Mouse (Mus musculus) cerebellum, adult 8-10 months (tissue): Measurements from ENCODE around the gene Gm28635.

ENCODE experiments used
- DNase-seq: peaks from one replicate; pipeline ENCODE4 v3.0.0; 2022

The Gm28635 gene

GRCm38 (mm10) chr2:84635611-84636010 lies 42.2 kb downstream of the Gm28635 start:
- DNase-seq = peak; percentile 44

GRCm38 (mm10) chr2:84634934-84635482 lies 42.8 kb downstream of the Gm28635 start:
- no peak for DNase-seq

GRCm38 (mm10) chr2:84634006-84634405 lies 43.8 kb downstream of the Gm28635 start:
- no peak for DNase-seq

- no peak for DNase-seq
Measured at GRCm38 (mm10) chr2:84632999-84633398, 44.8 kb downstream of the Gm28635 start.

GRCm38 (mm10) chr2:84632001-84632400 lies 45.8 kb downstream of the Gm28635 start:
- no peak for DNase-seq

- no peak for DNase-seq
Measured at GRCm38 (mm10) chr2:84627036-84627435, 50.8 kb downstream of the Gm28635 start.

GRCm38 (mm10) chr2:84626366-84626975 lies 51.4 kb downstream of the Gm28635 start:
- DNase-seq = no peak

GRCm38 (mm10) chr2:84624201-84624600 lies 53.6 kb downstream of the Gm28635 start:
- DNase-seq = no peak

- no peak for DNase-seq
Measured at GRCm38 (mm10) chr2:84623428-84624119, 54.3 kb downstream of the Gm28635 start.

- DNase-seq = no peak
Measured at GRCm38 (mm10) chr2:84622668-84623067, 55.2 kb downstream of the Gm28635 start.

- DNase-seq = no peak
Measured at GRCm38 (mm10) chr2:84619646-84620340, 58.0 kb downstream of the Gm28635 start.

- DNase-seq = no peak
Measured at GRCm38 (mm10) chr2:84618914-84619313, 58.9 kb downstream of the Gm28635 start.

GRCm38 (mm10) chr2:84617637-84618515 lies 60.0 kb downstream of the Gm28635 start:
- DNase-seq = peak; percentile 52

- no peak for DNase-seq
Measured at GRCm38 (mm10) chr2:84612764-84613163, 65.1 kb downstream of the Gm28635 start.

GRCm38 (mm10) chr2:84607842-84608241 lies 70.0 kb downstream of the Gm28635 start:
- DNase-seq = no peak

GRCm38 (mm10) chr2:84600977-84601376 lies 76.9 kb downstream of the Gm28635 start:
- DNase-seq = no peak

- no peak for DNase-seq
Measured at GRCm38 (mm10) chr2:84599270-84599888, 78.5 kb downstream of the Gm28635 start.

- DNase-seq = no peak
Measured at GRCm38 (mm10) chr2:84597123-84597522, 80.7 kb downstream of the Gm28635 start.

- DNase-seq = no peak
Measured at GRCm38 (mm10) chr2:84592801-84593200, 85.0 kb downstream of the Gm28635 start.

- DNase-seq = no peak
Measured at GRCm38 (mm10) chr2:84585700-84586099, 92.1 kb downstream of the Gm28635 start.

- DNase-seq = no peak
Measured at GRCm38 (mm10) chr2:84582286-84582685, 95.6 kb downstream of the Gm28635 start.

GRCm38 (mm10) chr2:84581208-84581607 lies 96.6 kb downstream of the Gm28635 start:
- no peak for DNase-seq
